Mouse (Mus musculus) spleen, adult 18-20 months (tissue): ENCODE results near the gene Olfr1475.
"Not testable (repeated sequence)": the region's sequence is repeated elsewhere in the genome, so short reads cannot be mapped to it uniquely, and the experiment has no call there.

ENCODE experiments used
- DNase-seq, 2 experiments: peaks; one replicate each; pipeline ENCODE4 v3.0.0; 2022; ENCODE audit warnings: mixed read lengths in 2 of 2

The Olfr1475 gene

GRCm38 (mm10) chr19:13480096-13480495 is at the start of gene Olfr1475:
Gene Olfr1475 (minus strand): TSS chr19:13480196.
- DNase-seq = no peak

- no peak for DNase-seq
Measured at GRCm38 (mm10) chr19:13527613-13528012, 47.6 kb upstream of the Olfr1475 start, which contains the start of gene Olfr1480. Gene Olfr1480 (plus strand): TSS chr19:13527913.

DNA sequence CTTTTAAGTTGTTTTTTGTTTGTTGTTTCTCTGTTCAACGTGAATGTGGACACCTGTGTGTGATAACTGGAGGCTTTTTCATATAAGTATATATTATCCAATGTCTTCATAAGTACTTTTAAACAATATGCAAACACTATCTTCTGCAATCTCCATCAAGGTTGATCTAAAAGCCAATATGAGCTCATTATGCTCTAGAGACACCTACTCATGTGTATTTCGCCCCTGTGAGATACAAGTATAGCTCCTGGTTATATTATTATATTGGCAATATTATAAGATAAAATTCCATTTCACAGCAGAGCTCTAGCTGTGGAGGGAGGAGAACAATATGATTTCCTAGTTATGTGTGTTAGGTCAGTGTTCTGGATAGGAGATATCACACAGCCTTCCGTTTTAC is 20.2 kb upstream of the Olfr1475 start, which contains the start of gene Olfr1477:
Gene Olfr1477, plus strand, starts transcription at position 301 of the 400 bp plus-strand sequence.
- DNase-seq = no peak

DNA sequence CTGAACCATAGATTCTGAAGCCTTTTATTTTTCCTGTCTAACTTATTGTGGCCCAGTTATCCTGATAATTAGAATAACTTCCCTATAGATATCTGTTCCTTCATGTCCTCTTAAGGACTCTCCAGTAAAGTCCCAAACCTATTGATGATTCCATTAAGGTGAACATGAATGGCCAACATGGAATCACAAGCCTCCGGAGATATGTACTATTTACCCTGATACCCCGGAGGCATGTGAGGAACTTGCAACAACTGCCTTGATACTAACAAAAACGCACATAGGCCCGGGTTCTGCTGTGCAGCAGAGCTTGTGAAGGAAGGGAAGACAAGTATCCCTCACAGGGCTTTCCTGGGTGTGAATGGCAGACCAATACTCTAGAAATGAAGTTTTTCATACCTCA is 10.7 kb downstream of the Olfr1475 start, which contains the start of gene Olfr1474:
Gene Olfr1474, plus strand, starts transcription at position 301 of the 400 bp plus-strand sequence.
- DNase-seq = not testable (repeated sequence)

- no peak for DNase-seq
Measured at GRCm38 (mm10) chr19:13455986-13456385, 24.0 kb downstream of the Olfr1475 start, which contains the start of gene Olfr1472. Gene Olfr1472 (minus strand): TSS chr19:13456086.

GRCm38 (mm10) chr19:13443109-13443508 is 36.9 kb downstream of the Olfr1475 start, which contains the start of gene Olfr1471:
Gene Olfr1471 (plus strand): TSS chr19:13443409.
- DNase-seq = not testable (repeated sequence)
